Mouse (Mus musculus) splenic B cell, adult 2 months (primary cell): Measurements from ENCODE around the gene Gm29554.
"Not testable (repeated sequence)": the region's sequence is repeated elsewhere in the genome, so short reads cannot be mapped to it uniquely, and the experiment has no call there.

Experiments used
- DNase-seq: peaks from one replicate; pipeline ENCODE4 v3.0.0-alpha.2; 2011; ENCODE audit warnings: low read depth, low spot score
- H3K27me3 ChIP-seq: 2 replicates; pipeline ENCODE4 v1.6.1; 2012; ENCODE audit warnings: mild to moderate bottlenecking, low read length, moderate library complexity, mixed read lengths; ENCODE audit not compliant: control insufficient read depth, poor library complexity, insufficient read depth, severe bottlenecking
- H3K36me3 ChIP-seq: 2 replicates; pipeline ENCODE4 v1.6.1; 2012; ENCODE audit warnings: mild to moderate bottlenecking, low read length, moderate library complexity, mixed read lengths; ENCODE audit not compliant: control insufficient read depth, poor library complexity, insufficient read depth, severe bottlenecking

Gene Gm29554

DNA sequence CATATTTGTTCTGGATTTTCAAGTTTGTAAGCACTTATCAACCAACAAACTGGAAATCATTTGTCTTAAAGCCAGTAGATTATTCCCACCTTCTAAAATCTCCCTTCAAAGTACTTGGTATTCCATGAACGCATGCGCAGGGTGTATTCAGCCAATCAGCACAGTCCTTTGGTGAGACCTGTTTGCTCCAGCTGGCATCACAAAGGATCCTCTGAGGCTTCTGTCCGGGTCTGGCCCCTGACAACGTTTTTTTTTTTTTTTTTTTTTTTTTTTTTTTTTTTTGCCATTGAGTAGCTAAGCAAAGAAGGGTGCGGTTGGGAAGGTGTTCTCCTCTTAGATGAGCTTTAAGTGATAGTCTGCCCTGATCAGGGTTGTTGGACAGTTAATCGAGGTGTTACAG, at the start of gene Gm29554:
Gene Gm29554 (plus strand): TSS at position 301 of the 400 bp plus-strand sequence.
- H3K27me3 ChIP-seq, DNase-seq, H3K36me3 ChIP-seq: not testable (repeated sequence)
